Mouse (Mus musculus): ENCODE results near the gene Chd5. TPM values are rescaled to one million over a fixed set of nuclear protein-coding genes. Genes with fewer than 3 reads are reported as not detected.
A peak's percentile ranks its signal among the peaks of the same experiment; 100 is the strongest.

Gene Chd5
- under 1 TPM; 0.17 to 0.18 TPM for total RNA-seq (2021)

- no peak for DNase-seq
These were observed at the start of gene Chd5 for GRCm38 (mm10) chr4:152338419-152339292. Chd5 (plus strand) TSS chr4:152338651.

GRCm38 (mm10) chr4:152290385-152290784, 48.1 kb upstream of the Chd5 start:
- DNase-seq, result no peak

GRCm38 (mm10) chr4:152290991-152291390, 47.5 kb upstream of the Chd5 start:
- DNase-seq, result no peak

- no peak for DNase-seq
These were observed 46.9 kb upstream of the Chd5 start, which contains the start of gene Hes3 for GRCm38 (mm10) chr4:152291562-152291961. Hes3 (minus strand) TSS chr4:152291662.

GRCm38 (mm10) chr4:152292102-152292765, 46.2 kb upstream of the Chd5 start:
- DNase-seq, result no peak

- no peak for DNase-seq
These were observed 44.1 kb upstream of the Chd5 start for GRCm38 (mm10) chr4:152294188-152294929.

GRCm38 (mm10) chr4:152295916-152296315, 42.5 kb upstream of the Chd5 start:
- DNase-seq, result no peak

GRCm38 (mm10) chr4:152296371-152296770, 42.1 kb upstream of the Chd5 start:
- no peak for DNase-seq

GRCm38 (mm10) chr4:152296874-152297861, 41.3 kb upstream of the Chd5 start, which contains the start of gene Icmt:
Icmt (plus strand) TSS chr4:152297227.
- peak; percentile 100 for DNase-seq

GRCm38 (mm10) chr4:152298836-152299235, 39.6 kb upstream of the Chd5 start:
- DNase-seq, result no peak

GRCm38 (mm10) chr4:152300375-152300774, 38.1 kb upstream of the Chd5 start:
- no peak for DNase-seq

GRCm38 (mm10) chr4:152302012-152302411, 36.4 kb upstream of the Chd5 start:
- DNase-seq, result no peak

- no peak for DNase-seq
These were observed 35.3 kb upstream of the Chd5 start for GRCm38 (mm10) chr4:152303172-152303571.

GRCm38 (mm10) chr4:152304685-152305084, 33.8 kb upstream of the Chd5 start:
- no peak for DNase-seq

- no peak for DNase-seq
These were observed 32.5 kb upstream of the Chd5 start for GRCm38 (mm10) chr4:152305991-152306390.

- no peak for DNase-seq
These were observed 30.9 kb upstream of the Chd5 start for GRCm38 (mm10) chr4:152307542-152307941.

- no peak for DNase-seq
These were observed 26.3 kb upstream of the Chd5 start for GRCm38 (mm10) chr4:152312186-152312585.

- no peak for DNase-seq
These were observed 25.2 kb upstream of the Chd5 start for GRCm38 (mm10) chr4:152313211-152313632.

GRCm38 (mm10) chr4:152313934-152314333, 24.5 kb upstream of the Chd5 start:
- no peak for DNase-seq

- DNase-seq, result no peak
These were observed 22.8 kb upstream of the Chd5 start for GRCm38 (mm10) chr4:152315498-152316213.

GRCm38 (mm10) chr4:152317631-152318033, 20.8 kb upstream of the Chd5 start:
- peak; percentile 78 for DNase-seq

Data from heart, postnatal 4 days (tissue).